Mouse (Mus musculus) limb, embryonic 10.5 days (tissue): ENCODE data around the gene Suv39h1. TPM values are rescaled to one million over a fixed set of nuclear protein-coding genes. Genes with fewer than 3 reads are reported as not detected.
A peak's percentile ranks its signal among the peaks of the same experiment; 100 is the strongest.
"Not testable (repeated sequence)": the region's sequence is repeated elsewhere in the genome, so short reads cannot be mapped to it uniquely, and the experiment has no call there.

Experiments used
- DNase-seq: peaks from one replicate; pipeline ENCODE4 v3.0.0-alpha.2; 2017; ENCODE audit warnings: low spot score
- H3K27ac ChIP-seq: fragments of 300-500 bp; sonication (generic); 2 replicates; pipeline ENCODE4 v1.5.1; 2016; ENCODE audit warnings: mild to moderate bottlenecking
- H3K27me3 ChIP-seq: fragments of 300-500 bp; sonication (generic); 2 replicates; pipeline ENCODE4 v1.6.1; 2016; ENCODE audit warnings: low read depth, mild to moderate bottlenecking; ENCODE audit not compliant: poor library complexity, severe bottlenecking
- H3K36me3 ChIP-seq: fragments of 300-500 bp; sonication (generic); 2 replicates; pipeline ENCODE4 v1.6.1; 2016; ENCODE audit warnings: mild to moderate bottlenecking, moderate library complexity
- H3K4me1 ChIP-seq: fragments of 300-500 bp; sonication (generic); 2 replicates; pipeline ENCODE4 v1.6.1; 2016
- H3K4me3 ChIP-seq: fragments of 300-500 bp; sonication (generic); 2 replicates; pipeline ENCODE4 v1.5.1; 2016; ENCODE audit warnings: mild to moderate bottlenecking, moderate library complexity
- H3K9me3 ChIP-seq: fragments of 300-500 bp; sonication (generic); replicated peaks from 2 replicates; pipeline ENCODE4 v1.6.1; 2016; ENCODE audit warnings: mild to moderate bottlenecking
- WGBS: fragments of 180-500 bp; shearing (Covaris S2); methylation state at CpG from one replicate; pipeline ENCODE4 v1.1.7; 2016; 5-methylcytosine and 5-hydroxymethylcytosine counted together
- polyA plus RNA-seq: library from polyadenylated mRNA; unstranded; fragments of >200 nt; fragmentation: Nextera tagmentation; extraction: Ambion mirVana; gene quantifications from 2 replicates; pipeline ENCODE4 v1.2.1, GENCODE M21; 2016

Gene Suv39h1
- polyA plus RNA-seq, 1 experiment from 2014 or later = 111 TPM

DNA sequence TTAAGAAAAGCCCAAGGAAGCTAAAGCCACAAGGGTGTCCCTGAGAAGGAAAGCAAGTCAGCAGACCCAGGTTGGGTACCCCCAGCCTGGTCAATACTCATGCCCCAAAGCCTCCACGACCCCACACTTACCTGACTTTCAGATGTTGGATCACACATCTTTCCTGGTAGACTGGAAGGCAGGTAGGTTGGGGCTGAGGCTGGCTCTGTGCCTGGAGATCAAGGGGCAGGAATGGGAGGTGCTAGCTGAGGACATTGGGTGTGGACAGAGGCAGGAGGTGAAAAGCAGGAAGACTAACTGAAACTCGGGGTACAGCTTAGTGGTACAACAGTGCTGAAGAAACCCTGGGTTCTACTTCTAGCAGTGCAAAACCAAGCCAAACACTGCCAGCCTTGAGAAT lies 56.3 kb downstream of the Suv39h1 start, which contains the start of gene Glod5:
Glod5 (minus strand) TSS at position 207 of the 400 bp plus-strand sequence.
- Histone ChIP-seq H3K4me3 (no peak within 1 kb of the TSS), H3K27me3 (no peaks in the 10 kb centered on the region), H3K36me3 (no peaks in the 10 kb centered on the region), H3K9me3 (no peaks in the 10 kb centered on the region), H3K27ac (no peak within 1 kb of the TSS), H3K4me1 (no peaks in the 10 kb centered on the region)
- no peak for DNase-seq
- WGBS = 74% methylated on average over 2 of the region's 2 CpGs

GRCm38 (mm10) chrX:8017142-8017541 lies 57.4 kb downstream of the Suv39h1 start:
- H3K36me3 ChIP-seq = no peaks in the 10 kb centered on the region
- DNase-seq = peak; percentile 52
- WGBS = 12% methylated on average over 5 of the region's 5 CpGs
- no peaks in the 10 kb centered on the region for H3K4me1 ChIP-seq
- H3K27ac ChIP-seq = no peak overlapping the region
- no peak overlapping the region for H3K4me3 ChIP-seq
- H3K27me3 ChIP-seq = no peaks in the 10 kb centered on the region
- no peaks in the 10 kb centered on the region for H3K9me3 ChIP-seq

- not testable (repeated sequence) for H3K27ac ChIP-seq, H3K27me3 ChIP-seq, H3K4me3 ChIP-seq, H3K9me3 ChIP-seq, H3K4me1 ChIP-seq, DNase-seq, H3K36me3 ChIP-seq
- 18% methylated on average over 7 of the region's 7 CpGs for WGBS
These were observed 58.9 kb downstream of the Suv39h1 start for GRCm38 (mm10) chrX:8015675-8016074.

DNA sequence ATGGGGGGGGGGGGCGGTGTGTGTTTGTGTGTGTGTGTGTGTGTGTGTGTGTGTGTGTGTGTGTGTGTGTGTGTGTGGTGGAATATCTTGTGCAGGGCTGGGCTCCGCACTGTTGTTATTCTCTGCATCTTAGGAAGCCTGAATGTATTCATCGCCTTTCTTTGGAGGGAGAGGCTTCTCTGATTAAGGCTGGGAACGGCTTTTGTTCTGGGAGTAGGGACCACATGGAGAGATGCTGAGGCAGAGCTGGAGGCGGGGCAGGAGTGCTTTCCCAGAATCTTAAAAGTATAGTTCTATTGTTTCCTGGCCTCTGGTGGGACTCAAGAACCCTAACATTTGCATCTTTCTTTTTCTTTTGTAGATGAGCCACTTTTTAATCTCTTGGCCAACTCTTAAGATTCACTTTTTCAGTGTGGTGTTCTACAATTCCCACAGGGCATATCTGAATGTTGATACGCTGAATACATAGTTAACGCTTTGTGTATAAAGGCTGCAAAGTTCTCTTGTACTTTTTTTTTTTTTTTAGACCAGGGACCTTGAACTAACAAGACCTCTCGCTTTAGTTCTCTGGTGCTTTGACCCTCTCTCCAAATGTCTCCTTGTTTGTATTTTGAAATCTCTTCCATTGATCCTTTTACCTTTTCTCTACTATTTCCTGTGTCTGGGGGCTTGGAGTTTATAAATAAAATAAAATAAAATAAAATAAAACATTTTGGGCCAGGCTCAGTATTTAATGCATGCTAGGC lies 60.8 kb downstream of the Suv39h1 start:
- Histone ChIP-seq H3K4me3 (no peak overlapping the region), H3K9me3 (no peaks in the 10 kb centered on the region), H3K27ac (no peak overlapping the region), H3K27me3 (no peaks in the 10 kb centered on the region), H3K36me3 (no peaks in the 10 kb centered on the region), H3K4me1 (no peaks in the 10 kb centered on the region)
- DNase-seq = no peak
- WGBS = 44% methylated on average over 7 of the region's 8 CpGs

GRCm38 (mm10) chrX:8013157-8013556 lies 61.4 kb downstream of the Suv39h1 start:
- no peaks in the 10 kb centered on the region for H3K36me3 ChIP-seq
- H3K27me3 ChIP-seq = no peaks in the 10 kb centered on the region
- no peak for DNase-seq
- no peak overlapping the region for H3K4me3 ChIP-seq
- 18% methylated on average over 2 of the region's 2 CpGs for WGBS
- H3K27ac ChIP-seq = no peak overlapping the region
- no peaks in the 10 kb centered on the region for H3K4me1 ChIP-seq
- H3K9me3 ChIP-seq = no peaks in the 10 kb centered on the region

Other genes with a start within 250 kb of the Suv39h1 start
- 41.4 and 47.5 TPM in 2 replicates for gene Otud5, start 233.4 kb downstream of the Suv39h1 start, polyA plus RNA-seq
- 6.2 TPM in 2 replicates for gene Pim2, start 196.5 kb downstream of the Suv39h1 start, polyA plus RNA-seq
- gene Slc35a2, start 190.7 kb downstream of the Suv39h1 start, polyA plus RNA-seq = 23.3 and 24.0 TPM in 2 replicates
- gene Pqbp1, start 175.5 kb downstream of the Suv39h1 start, polyA plus RNA-seq = 131 and 140 TPM in 2 replicates
- 167 and 187 TPM in 2 replicates for gene Timm17b, start 175.4 kb downstream of the Suv39h1 start, polyA plus RNA-seq
- gene Gm10491, start 166.9 kb downstream of the Suv39h1 start, polyA plus RNA-seq = not detected in 2 replicates
- not detected in 2 replicates for gene Gm10490, start 165.2 kb downstream of the Suv39h1 start, polyA plus RNA-seq
- gene Pcsk1n, start 154.9 kb downstream of the Suv39h1 start, polyA plus RNA-seq = 0.06 and 0.13 TPM in 2 replicates
- gene Eras, start 146.2 kb downstream of the Suv39h1 start, polyA plus RNA-seq = not detected in 2 replicates
- gene Hdac6, start 126.9 kb downstream of the Suv39h1 start, polyA plus RNA-seq = 39.6 and 52.8 TPM in 2 replicates
- gene Gata1, start 96.7 kb downstream of the Suv39h1 start, polyA plus RNA-seq = 4.1 and 6.3 TPM in 2 replicates
- gene Glod5, start 56.3 kb downstream of the Suv39h1 start, polyA plus RNA-seq = not detected in 2 replicates
- gene Was, start 15.7 kb upstream of the Suv39h1 start, polyA plus RNA-seq = 0.14 and 0.18 TPM in 2 replicates
- gene Wdr13, start 58.1 kb upstream of the Suv39h1 start, polyA plus RNA-seq = 13.9 and 18.7 TPM in 2 replicates
- gene Rbm3, start 71.1 kb upstream of the Suv39h1 start, polyA plus RNA-seq = 505 and 510 TPM in 2 replicates
- 12.5 and 12.7 TPM in 2 replicates for gene Tbc1d25, start 101.4 kb upstream of the Suv39h1 start, polyA plus RNA-seq
- 23.5 and 25.7 TPM in 2 replicates for gene Ebp, start 118.8 kb upstream of the Suv39h1 start, polyA plus RNA-seq
- gene Porcn, start 131.8 kb upstream of the Suv39h1 start, polyA plus RNA-seq = 8.9 and 12.5 TPM in 2 replicates
- gene Ftsj1, start 177.6 kb upstream of the Suv39h1 start, polyA plus RNA-seq = 56.9 and 59.6 TPM in 2 replicates
- 3.5 and 4.3 TPM in 2 replicates for gene Slc38a5, start 196.4 kb upstream of the Suv39h1 start, polyA plus RNA-seq